Mouse (Mus musculus): ENCODE measurements around the gene Ung.

- TF ChIP-seq EP300 (IDR thresholded peaks at IDR 0.05; ENCODE audit: low read depth): no peak
- TF ChIP-seq CTCF (IDR thresholded peaks at IDR 0.05; ENCODE audit: low read depth): peak; percentile 56
Measured at GRCm38 (mm10) chr5:114153490-114153889, 23.3 kb downstream of the Ung start.
